Mouse (Mus musculus): ENCODE measurements around the gene Eif3j1.
A peak's percentile ranks its signal among the peaks of the same experiment; 100 is the strongest.
"Not testable (repeated sequence)": the region's sequence is repeated elsewhere in the genome, so short reads cannot be mapped to it uniquely, and the experiment has no call there.

Eif3j1 gene

GRCm38 (mm10) chr2:122027862-122028755 lies at the start of gene Eif3j1:
TSS of gene Eif3j1 (plus strand) at chr2:122028546.
- peak; percentile 95 for DNase-seq (ENCODE audit: low read depth, low spot score)

DNA sequence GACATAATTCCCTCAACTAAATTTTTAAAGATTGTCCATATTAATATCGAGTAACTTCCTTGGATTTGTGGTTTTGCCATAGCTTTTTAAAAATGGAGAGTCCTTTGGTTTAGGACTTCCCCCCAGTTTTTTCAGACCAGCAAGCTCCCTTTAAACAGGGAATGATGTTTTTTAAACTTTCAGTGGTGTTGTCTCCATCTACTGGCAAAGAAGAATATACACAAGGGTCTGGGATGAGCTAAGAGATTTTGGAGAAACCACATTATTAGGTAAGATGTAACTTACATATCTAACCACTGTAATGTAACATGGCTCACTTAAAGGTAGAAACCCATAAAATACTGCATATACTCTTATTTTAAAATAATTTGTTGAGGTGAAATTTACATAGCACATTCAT lies 32.6 kb upstream of the Eif3j1 start:
- no peak for DNase-seq (ENCODE audit: low read depth, low spot score)

DNA sequence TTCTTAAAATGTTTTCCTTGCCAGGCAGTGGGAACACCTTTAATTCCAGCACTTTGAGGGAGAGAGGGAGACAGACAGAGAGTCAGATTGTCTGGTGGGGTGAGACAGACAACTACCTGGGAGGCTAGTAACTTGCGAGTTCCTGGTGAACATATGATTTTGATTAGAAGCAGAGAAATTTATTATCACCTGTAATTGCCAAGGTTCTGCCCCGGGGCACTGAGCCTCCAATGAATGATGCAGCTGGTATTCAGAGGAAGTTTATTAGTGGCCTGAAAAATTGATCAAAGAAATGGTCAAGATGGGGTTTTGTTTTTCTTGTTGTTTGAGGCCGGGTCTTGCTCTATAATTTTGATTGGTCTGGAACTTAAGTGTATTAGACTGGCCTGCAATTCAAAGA lies 19.5 kb upstream of the Eif3j1 start:
- DNase-seq (ENCODE audit: low read depth, low spot score), result no peak

DNA sequence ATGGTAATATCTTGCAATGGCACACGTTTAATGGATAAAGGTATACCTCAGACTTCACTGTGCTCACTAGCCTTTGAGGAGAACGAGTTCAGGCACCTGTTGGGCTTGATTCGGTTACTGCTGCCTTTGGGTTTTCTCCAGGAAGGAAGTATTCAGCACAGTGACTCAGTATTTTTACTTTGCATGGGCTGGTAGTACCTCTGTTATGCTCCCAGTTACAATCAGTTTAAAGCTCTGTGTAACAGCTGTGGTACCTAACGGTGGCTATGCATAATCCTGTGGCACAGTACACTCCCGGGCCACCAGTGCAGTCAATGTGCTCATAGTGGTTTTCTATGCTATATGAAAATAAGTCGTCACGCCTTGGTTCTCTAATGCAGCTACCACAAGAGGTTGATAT lies 16.9 kb upstream of the Eif3j1 start:
- DNase-seq (ENCODE audit: low read depth, low spot score), result no peak

DNA sequence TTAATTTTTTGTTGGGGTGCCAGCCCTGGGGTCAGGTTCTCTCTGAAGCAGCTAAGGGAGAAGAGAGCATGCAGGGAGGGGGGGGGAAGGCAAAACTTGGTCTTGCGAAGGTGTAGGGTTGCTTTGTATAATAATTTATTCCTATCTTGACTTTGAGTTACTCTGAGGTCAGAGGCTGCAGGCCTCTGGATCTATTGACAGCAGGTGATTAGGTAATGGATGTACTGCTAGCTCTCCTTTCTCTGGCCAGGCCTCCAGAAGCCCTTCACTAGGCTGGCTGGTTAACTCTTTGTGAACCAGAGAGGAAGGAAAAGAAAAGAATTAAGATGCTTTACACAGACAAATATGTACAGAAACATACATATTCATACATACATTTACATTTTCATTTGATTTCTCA lies 9.6 kb upstream of the Eif3j1 start:
- no peak for DNase-seq (ENCODE audit: low read depth, low spot score)

GRCm38 (mm10) chr2:122022284-122022683 lies 6.1 kb upstream of the Eif3j1 start:
- DNase-seq (ENCODE audit: low read depth, low spot score), result peak; percentile 60

DNA sequence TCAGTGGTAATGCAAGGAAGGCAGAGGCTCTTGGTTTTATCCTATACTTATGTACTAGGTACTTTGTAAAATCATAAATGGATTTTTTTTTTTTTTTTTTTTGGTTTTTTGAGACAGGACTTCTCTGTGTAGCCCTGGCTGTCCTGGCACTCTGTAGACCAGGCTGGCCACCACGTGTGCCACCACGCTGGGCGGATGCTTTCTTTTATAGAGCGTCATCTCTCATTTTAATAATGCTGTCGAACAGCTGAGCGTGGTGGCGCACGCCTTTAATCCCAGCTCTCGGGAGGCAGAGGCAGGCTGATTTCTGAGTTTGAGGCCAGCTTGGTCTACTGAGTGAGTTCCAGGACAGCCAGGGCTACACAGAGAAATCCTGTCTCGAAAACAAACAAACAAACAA lies 1.3 kb upstream of the Eif3j1 start:
- DNase-seq (ENCODE audit: low read depth, low spot score), result not testable (repeated sequence)

DNA sequence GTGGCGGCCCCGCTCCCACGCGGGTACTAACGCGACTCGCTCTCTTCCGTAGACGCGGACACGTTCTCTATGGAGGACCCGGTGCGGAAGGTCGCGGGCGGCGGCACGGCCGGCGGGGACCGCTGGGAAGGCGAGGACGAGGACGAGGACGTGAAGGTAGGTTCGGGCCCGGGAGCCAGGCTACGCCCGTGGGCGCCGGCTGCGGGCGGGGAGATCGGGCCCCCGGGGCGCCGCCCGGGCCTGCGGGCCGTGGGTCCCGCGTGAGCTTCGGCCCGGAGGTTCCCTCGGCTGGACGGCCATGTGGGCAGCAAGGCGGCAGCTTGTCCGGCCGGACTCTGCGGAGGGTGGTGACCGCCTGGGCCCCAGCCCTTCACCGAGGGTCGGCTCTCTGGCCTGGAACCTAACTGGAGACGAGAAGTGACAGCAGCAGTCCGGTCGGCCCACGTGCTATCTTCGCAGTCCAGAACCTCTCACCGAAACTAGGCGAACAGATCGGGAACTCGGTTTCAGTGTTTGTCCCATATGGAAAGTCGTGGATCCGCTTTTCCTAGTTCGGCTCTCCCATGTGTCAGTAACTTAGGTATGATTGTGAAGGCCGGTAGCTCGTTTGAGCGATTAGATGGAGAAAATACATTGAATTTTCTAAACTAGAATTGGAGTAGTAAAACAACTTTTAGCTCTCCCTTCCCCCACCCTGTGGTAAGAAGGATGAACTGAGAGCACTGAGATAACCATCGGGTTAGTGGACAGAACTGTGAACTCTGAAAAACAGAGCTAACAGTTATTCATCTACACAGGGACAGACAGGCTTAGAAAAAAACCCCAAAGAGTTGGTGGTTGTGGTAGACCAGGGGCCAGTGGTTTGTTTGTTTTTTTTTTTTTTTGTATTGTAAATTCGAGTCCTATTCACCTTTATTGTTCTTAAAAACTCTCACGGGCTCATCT lies 682 bp downstream of the Eif3j1 start:
- DNase-seq (ENCODE audit: low read depth, low spot score), result peak; percentile 53

- no peak for DNase-seq (ENCODE audit: low read depth, low spot score)
These were observed 3.6 kb downstream of the Eif3j1 start for GRCm38 (mm10) chr2:122031970-122032369.

- no peak for DNase-seq (ENCODE audit: low read depth, low spot score)
These were observed 7.7 kb downstream of the Eif3j1 start for GRCm38 (mm10) chr2:122036064-122036463.

- no peak for DNase-seq (ENCODE audit: low read depth, low spot score)
These were observed 15.6 kb downstream of the Eif3j1 start for GRCm38 (mm10) chr2:122043926-122044325.

DNA sequence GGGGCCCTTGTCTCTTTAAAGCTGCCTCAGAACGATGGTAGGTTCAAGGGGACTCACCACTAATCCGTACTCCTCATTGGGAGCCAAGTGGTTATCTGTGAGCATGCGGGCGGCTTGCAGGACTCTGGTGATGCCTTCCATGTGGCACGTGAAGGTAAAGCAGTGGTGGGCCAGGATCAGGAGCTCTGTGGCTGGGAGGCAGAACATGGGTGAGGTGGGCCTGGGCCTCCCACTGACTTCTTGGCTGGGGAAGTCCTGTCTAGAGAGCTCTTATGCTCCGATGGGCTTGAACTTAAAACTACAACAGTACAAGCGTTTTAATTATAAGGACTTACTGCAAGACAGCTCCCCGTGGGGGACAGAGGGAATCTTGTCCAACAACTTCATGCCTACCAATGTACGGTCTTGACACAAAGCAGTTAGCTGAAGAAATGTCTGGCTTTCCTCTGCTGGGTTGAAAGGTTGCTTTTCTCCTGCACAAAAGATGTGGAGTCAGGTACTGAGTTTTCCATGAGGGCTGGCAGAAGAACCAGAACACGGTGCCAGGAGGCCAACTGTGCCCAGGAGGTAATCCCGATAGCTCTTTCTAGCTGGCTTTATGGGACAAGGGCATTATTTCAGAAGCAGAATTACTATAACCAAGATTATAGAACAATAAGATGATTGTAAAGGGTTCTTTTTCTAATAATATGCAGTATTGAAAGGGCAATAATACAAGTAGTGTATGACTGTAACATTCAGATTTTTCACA lies 31.2 kb downstream of the Eif3j1 start:
- no peak for DNase-seq (ENCODE audit: low read depth, low spot score)

DNA sequence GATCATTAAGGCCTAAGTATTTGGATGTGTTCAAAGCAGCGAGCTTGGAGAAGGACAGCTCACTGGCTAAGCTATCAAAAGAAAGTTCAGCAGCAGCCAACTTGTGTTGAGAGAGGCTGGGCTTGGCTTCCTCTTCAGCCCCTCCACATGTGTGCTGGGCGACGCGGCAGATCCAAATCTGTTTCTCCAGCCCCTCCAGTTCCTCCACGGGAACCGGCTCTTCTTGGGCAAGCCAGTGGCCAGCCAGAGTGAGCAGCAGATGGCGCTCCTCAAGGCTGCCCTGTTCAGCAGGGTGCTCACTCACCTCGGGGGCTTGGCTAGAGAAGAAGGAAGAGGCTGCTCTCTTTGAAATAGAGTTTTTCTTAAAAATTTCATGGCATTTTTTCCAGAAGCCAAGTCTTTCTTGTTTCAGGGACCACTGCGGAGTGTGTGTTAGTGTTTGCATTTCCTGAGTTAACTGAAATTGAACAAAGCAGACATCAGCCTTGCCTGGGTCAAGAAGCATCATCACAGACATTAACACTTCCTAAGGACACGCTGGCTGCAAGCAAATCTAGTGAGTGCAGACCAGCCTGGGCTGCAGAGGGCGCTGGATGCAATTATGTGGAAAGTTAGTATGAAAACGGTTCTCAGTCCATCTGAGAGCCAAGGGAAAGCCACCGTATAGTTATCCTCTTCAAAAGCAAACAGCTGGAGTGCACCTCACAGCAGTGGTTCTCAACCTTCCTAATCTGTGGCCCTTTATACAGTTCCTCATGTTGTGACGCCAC lies 37.0 kb downstream of the Eif3j1 start:
- no peak for DNase-seq (ENCODE audit: low read depth, low spot score)

GRCm38 (mm10) chr2:122066241-122066640 lies 37.9 kb downstream of the Eif3j1 start:
- no peak for DNase-seq (ENCODE audit: low read depth, low spot score)

DNA sequence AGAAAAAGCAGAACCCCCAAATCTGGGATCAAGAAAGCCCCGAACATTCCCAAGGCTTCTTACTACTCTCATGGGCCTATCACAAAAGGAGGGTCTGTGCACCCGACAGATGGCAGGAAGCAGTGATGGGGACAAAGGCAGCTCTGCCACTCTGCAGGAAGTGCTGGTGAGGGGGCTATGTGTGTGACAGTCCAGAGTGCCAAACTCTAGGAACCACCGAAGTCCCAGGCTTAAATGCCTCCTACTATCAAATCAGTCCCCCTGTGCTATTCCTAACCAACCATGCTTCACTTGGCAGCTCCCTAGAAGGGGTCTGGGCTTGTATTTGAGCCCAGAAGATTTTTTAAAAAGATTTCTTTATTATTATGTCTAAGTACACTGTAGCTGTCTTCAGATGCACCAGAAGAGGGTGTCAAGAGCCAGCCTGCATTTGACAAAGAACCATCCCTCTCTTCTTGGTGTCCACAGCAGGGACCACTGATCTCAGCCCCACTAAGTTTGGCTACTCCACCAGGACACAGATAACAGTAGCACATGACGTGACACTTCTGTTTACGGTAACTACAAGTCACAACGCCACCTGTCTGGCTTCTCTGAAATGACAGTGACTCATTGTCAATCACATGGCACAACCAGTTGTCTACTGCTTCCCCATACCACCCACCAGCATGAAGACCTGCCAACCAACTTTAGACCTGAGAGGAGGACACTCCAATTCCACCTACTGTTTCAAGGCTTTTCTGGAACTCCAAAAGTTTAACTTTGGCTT lies 41.0 kb downstream of the Eif3j1 start:
- peak; percentile 26 for DNase-seq (ENCODE audit: low read depth, low spot score)

DNA sequence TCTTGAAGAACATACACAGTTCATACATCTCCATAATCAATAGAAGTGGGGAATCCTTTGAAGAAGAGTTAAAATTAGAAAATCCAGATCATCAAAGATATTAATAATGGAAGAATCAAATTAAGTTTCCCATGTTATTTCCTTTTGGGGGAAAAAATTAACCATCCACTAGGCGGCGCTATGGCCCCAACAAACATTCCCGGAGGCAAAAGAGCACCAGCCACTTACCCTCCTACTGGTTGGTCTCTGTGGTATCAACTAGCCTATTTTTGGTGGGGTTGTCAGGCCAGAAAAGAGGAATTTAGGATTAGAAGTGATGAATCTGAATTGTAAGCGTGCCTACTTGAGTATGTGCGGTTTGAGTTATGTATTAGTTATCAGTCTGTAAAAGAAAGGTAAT lies 41.6 kb downstream of the Eif3j1 start:
- DNase-seq (ENCODE audit: low read depth, low spot score), result peak; percentile 64

DNA sequence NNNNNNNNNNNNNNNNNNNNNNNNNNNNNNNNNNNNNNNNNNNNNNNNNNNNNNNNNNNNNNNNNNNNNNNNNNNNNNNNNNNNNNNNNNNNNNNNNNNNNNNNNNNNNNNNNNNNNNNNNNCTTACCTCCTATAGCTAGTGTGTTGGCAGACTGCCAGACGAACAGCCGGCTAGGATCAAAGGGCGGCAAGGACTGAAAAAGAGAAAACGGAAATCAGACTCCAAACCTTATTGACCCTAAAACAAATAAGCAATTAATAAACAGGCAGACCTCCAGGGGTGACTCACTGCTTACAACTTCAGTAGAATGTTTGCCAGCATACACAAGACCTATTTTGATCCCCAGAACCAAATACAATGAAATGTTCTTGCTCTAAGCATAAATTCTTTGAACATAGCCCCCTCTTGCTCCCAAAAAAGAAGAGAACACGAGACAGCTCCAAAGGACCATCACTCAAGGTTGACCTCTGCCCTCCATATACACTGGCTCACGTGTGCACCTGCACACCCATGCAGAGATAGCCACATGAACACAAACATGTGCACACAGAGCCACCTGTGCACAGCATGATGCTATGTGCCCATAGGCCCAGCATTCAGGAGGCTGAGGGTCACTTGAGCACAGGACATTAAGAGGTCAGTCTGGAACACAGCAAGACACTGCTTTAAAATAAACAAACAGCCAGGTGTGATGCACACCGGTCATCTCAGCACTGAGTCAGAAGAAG lies 53.5 kb downstream of the Eif3j1 start:
- DNase-seq (ENCODE audit: low read depth, low spot score), result no peak

DNA sequence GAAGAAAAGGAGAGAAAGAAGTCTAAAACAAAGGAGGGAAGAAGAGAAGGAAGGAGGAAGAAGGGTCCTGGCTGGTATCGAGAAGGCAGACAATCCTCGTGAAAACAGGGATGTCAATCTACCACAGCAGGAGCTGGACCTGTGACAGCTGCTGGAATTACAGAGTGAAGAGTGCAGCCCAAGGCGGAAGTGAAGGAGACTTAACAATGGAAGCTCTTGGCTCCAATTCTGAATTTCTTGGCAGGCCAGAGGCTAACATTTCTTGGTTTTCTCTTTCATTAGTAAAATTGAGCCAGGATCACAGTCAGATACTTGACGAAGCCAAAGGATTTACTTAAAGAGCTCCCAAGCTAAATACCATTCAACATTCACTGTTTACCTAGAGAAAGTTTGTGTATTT lies 58.1 kb downstream of the Eif3j1 start:
- DNase-seq (ENCODE audit: low read depth, low spot score), result no peak

- DNase-seq (ENCODE audit: low read depth, low spot score), result no peak
These were observed 65.5 kb downstream of the Eif3j1 start for GRCm38 (mm10) chr2:122093844-122094243.

All from CD4-positive helper T cell, adult 2 months (primary cell).